Mouse (Mus musculus): ENCODE measurements around the gene Zdhhc23. TPM values are rescaled to one million over a fixed set of nuclear protein-coding genes. Genes with fewer than 3 reads are reported as not detected.

Zdhhc23 gene
- polyA plus RNA-seq, 1 experiment = 1.6 TPM

GRCm38 (mm10) chr16:44011010-44011409, 31.4 kb upstream of the Zdhhc23 start:
- no peak overlapping the region for H3K4me3 ChIP-seq (replicated peaks; ENCODE audit: extremely low read depth, low read depth, low read length)
- WGBS = 66% methylated on average over 5 of the region's 5 CpGs
- no peak for DNase-seq
- no peaks in the 10 kb centered on the region; the same call in 1 of the 2 replicates for H3K4me1 ChIP-seq (ENCODE audit: control insufficient read depth, insufficient read depth, low read length)
- TF ChIP-seq CTCF (IDR thresholded peaks at IDR 0.05; ENCODE audit: insufficient read depth, low read length) = no peak
- TF ChIP-seq POLR2A (IDR thresholded peaks at IDR 0.05; ENCODE audit: borderline replicate concordance, extremely low read depth, low read depth, low read length) = no peak

GRCm38 (mm10) chr16:44002086-44002485, 22.5 kb upstream of the Zdhhc23 start:
- TF ChIP-seq POLR2A (IDR thresholded peaks at IDR 0.05; ENCODE audit: borderline replicate concordance, extremely low read depth, low read depth, low read length) (no peak), CTCF (IDR thresholded peaks at IDR 0.05; ENCODE audit: insufficient read depth, low read length) (no peak)
- Histone ChIP-seq H3K4me3 (replicated peaks; ENCODE audit: extremely low read depth, low read depth, low read length) (no peak overlapping the region), H3K4me1 (ENCODE audit: control insufficient read depth, insufficient read depth, low read length) (no peaks in the 10 kb centered on the region)
- 67% methylated on average over 5 of the region's 5 CpGs for WGBS
- DNase-seq = no peak

- Histone ChIP-seq H3K4me3 (replicated peaks; ENCODE audit: extremely low read depth, low read depth, low read length) (no peak overlapping the region), H3K4me1 (ENCODE audit: control insufficient read depth, insufficient read depth, low read length) (no peaks in the 10 kb centered on the region)
- no peak for DNase-seq
- WGBS = 73% methylated on average over 5 of the region's 5 CpGs
- no peak for TF ChIP-seq CTCF (IDR thresholded peaks at IDR 0.05; ENCODE audit: insufficient read depth, low read length)
- no peak for TF ChIP-seq POLR2A (IDR thresholded peaks at IDR 0.05; ENCODE audit: borderline replicate concordance, extremely low read depth, low read depth, low read length)
Measured at GRCm38 (mm10) chr16:43999541-43999940, 19.9 kb upstream of the Zdhhc23 start.

DNA sequence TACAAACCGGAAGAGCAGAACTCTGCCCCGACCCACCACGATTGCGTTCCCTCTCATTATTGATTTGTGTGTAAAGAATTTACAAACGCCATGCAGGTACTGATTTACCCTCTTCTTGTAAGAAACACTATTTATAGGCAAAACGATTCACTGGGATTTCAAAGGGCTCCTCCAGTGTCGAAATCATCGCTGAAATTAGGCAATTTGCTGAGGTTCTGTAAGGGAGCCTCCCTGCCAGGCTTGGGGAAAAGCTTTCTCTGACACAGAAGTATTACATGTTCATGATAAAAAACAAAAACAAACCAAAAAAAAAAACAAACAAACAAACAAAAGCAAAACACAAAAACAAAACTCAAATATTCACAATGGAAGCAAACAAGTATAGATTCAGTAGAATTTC, 19.5 kb upstream of the Zdhhc23 start:
- DNase-seq = no peak
- Histone ChIP-seq H3K4me1 (ENCODE audit: control insufficient read depth, insufficient read depth, low read length) (no peaks in the 10 kb centered on the region), H3K4me3 (replicated peaks; ENCODE audit: extremely low read depth, low read depth, low read length) (no peak overlapping the region)
- 83% methylated on average over 8 of the region's 8 CpGs for WGBS
- TF ChIP-seq POLR2A (IDR thresholded peaks at IDR 0.05; ENCODE audit: borderline replicate concordance, extremely low read depth, low read depth, low read length) (no peak), CTCF (IDR thresholded peaks at IDR 0.05; ENCODE audit: insufficient read depth, low read length) (no peak)

DNA sequence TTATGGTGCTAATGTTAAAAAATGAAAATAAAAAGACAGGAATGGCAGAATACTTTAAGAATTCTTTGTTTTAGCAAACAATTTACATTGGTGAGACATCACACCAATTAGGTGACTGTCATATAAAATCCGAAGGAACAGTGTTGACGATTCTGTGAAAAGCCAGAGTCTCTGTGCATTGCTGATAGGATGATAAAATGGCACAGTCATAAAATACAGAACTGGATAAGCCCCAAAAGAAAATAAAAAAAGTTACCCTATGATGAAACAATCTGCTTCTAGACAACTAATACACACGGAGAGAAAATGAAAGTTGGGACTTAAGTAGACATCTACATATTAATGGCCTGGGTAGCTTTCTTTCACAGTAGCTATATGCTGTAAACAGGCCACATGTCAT, 15.0 kb upstream of the Zdhhc23 start:
- Histone ChIP-seq H3K4me1 (ENCODE audit: control insufficient read depth, insufficient read depth, low read length) (no peaks in the 10 kb centered on the region), H3K4me3 (replicated peaks; ENCODE audit: extremely low read depth, low read depth, low read length) (no peak overlapping the region)
- no peak for DNase-seq
- 81% methylated on average over 3 of the region's 3 CpGs for WGBS
- TF ChIP-seq POLR2A (IDR thresholded peaks at IDR 0.05; ENCODE audit: borderline replicate concordance, extremely low read depth, low read depth, low read length) (no peak), CTCF (IDR thresholded peaks at IDR 0.05; ENCODE audit: insufficient read depth, low read length) (no peak)

DNA sequence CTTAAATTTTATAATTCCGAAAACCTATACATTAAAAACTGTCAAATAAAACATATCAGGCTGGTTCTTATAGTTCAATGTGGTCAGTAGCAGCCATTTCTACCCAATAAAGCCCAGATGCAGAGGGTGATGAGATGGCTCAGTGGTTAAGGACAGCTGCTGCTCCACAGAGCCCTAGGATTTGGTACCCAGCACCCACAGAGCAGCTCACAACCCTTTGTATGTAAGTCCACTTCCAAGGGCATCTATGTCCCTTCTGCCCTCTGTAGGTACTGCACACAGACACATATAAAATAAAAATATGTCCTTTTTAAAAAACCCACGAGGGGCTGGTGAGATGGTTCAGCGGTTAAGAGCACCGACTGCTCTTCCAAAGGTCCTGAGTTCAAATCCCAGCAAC, 6.7 kb upstream of the Zdhhc23 start:
- TF ChIP-seq CTCF (IDR thresholded peaks at IDR 0.05; ENCODE audit: insufficient read depth, low read length) (no peak), POLR2A (IDR thresholded peaks at IDR 0.05; ENCODE audit: borderline replicate concordance, extremely low read depth, low read depth, low read length) (no peak)
- DNase-seq = no peak
- Histone ChIP-seq H3K4me1 (ENCODE audit: control insufficient read depth, insufficient read depth, low read length) (no peaks in the 10 kb centered on the region), H3K4me3 (replicated peaks; ENCODE audit: extremely low read depth, low read depth, low read length) (no peak overlapping the region)
- WGBS = 92% methylated on average over 4 of the region's 4 CpGs

DNA sequence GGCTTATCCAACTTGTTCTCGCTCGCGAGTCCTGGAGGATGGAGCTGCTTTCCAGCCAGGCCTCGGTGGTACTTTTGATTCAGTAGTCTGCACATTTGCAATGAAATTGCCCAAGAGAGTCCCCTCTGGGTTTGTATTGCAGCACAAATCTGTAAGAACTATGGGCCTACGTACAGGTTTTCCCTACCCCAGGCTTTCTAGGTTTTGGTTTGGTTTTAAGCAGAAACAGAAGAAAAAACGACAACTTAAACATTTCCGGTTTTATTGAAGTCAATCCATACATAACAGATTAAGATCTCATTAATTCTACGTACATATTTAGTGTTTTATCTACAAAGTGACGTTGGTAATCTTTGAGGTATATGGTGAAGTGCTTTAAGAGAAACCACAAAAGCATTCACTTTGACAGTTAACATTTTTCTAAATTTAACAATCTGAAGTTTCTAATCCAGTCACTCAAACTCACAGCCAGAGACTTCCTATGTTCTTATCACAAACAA, 569 bp upstream of the Zdhhc23 start:
- no peak for TF ChIP-seq CTCF (IDR thresholded peaks at IDR 0.05; ENCODE audit: insufficient read depth, low read length)
- no peak for TF ChIP-seq POLR2A (IDR thresholded peaks at IDR 0.05; ENCODE audit: borderline replicate concordance, extremely low read depth, low read depth, low read length)
- no peak for DNase-seq
- no peaks in the 10 kb centered on the region for H3K4me1 ChIP-seq (ENCODE audit: control insufficient read depth, insufficient read depth, low read length)
- peak overlapping the region; percentile 63 for H3K4me3 ChIP-seq (replicated peaks; ENCODE audit: extremely low read depth, low read depth, low read length)
- 28% methylated on average over 9 of the region's 9 CpGs for WGBS

DNA sequence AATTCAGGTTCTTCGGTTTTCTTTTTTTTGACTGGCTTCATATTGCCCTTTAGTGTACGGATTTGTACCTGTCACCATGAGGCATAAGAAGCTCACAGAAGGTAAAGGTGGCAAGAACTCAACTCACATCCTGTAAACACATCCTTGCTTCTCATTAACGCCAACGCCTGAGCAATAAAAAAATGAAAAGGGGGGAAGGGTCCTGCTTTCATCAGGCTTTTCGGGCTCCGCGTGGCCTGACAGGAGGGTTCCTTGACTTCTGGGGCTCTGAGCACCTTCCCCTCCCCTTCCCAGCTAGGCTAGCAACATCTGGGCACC, 622 bp downstream of the Zdhhc23 start:
- no peak for TF ChIP-seq CTCF (IDR thresholded peaks at IDR 0.05; ENCODE audit: insufficient read depth, low read length)
- TF ChIP-seq POLR2A (IDR thresholded peaks at IDR 0.05; ENCODE audit: borderline replicate concordance, extremely low read depth, low read depth, low read length) = no peak
- no peak for DNase-seq
- Histone ChIP-seq H3K4me3 (replicated peaks; ENCODE audit: extremely low read depth, low read depth, low read length) (peak overlapping the region; percentile 32), H3K4me1 (ENCODE audit: control insufficient read depth, insufficient read depth, low read length) (no peaks in the 10 kb centered on the region)
- 32% methylated on average over 7 of the region's 7 CpGs for WGBS

DNA sequence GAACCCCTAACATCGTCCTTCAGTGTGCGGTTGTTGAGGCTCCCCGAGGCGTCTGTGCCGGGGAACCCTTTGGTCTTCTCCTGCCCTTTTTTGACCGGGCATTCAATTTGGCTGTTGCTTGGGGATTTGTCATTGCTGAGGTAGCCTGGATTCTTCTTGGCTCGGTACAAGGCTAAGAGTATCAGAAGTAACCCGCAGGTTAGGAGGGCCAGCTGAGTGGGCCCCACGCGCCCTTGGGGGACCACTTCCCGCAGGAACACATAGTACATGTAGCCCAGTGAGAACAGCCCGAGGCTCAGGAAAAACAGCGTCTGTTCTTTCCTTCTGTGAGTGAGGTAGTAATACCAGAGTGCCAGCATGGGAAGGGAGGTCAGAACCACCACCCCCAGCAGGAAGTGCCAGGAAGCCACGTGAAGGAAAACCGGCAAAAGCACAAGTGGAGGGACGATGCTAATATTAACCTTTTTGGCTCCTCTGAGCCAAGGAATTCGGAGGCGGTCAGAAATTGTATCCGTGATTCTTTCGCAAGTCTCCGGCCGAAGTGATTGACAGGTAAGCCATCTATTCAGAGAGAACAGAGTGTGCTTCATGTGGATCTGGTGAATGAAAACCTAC, 5.9 kb downstream of the Zdhhc23 start:
- 74% methylated on average over 22 of the region's 22 CpGs for WGBS
- Histone ChIP-seq H3K4me3 (replicated peaks; ENCODE audit: extremely low read depth, low read depth, low read length) (no peak overlapping the region), H3K4me1 (ENCODE audit: control insufficient read depth, insufficient read depth, low read length) (no peaks in the 10 kb centered on the region)
- DNase-seq = no peak
- TF ChIP-seq CTCF (IDR thresholded peaks at IDR 0.05; ENCODE audit: insufficient read depth, low read length) (no peak), POLR2A (IDR thresholded peaks at IDR 0.05; ENCODE audit: borderline replicate concordance, extremely low read depth, low read depth, low read length) (no peak)

GRCm38 (mm10) chr16:43973147-43973546, 6.4 kb downstream of the Zdhhc23 start:
- no peak for DNase-seq
- TF ChIP-seq CTCF (IDR thresholded peaks at IDR 0.05; ENCODE audit: insufficient read depth, low read length) (no peak), POLR2A (IDR thresholded peaks at IDR 0.05; ENCODE audit: borderline replicate concordance, extremely low read depth, low read depth, low read length) (no peak)
- no peak overlapping the region for H3K4me3 ChIP-seq (replicated peaks; ENCODE audit: extremely low read depth, low read depth, low read length)
- 84% methylated on average over 11 of the region's 11 CpGs for WGBS
- no peaks in the 10 kb centered on the region for H3K4me1 ChIP-seq (ENCODE audit: control insufficient read depth, insufficient read depth, low read length)

All from lung, adult 2 months (tissue).